Mouse (Mus musculus): ENCODE measurements around the gene Hoxa7. TPM values are rescaled to one million over a fixed set of nuclear protein-coding genes. Genes with fewer than 3 reads are reported as not detected.

Hoxa7 gene
- total and polyA plus RNA-seq, 3 experiments = 0.25 to 0.50 (median 0.31) TPM

DNA sequence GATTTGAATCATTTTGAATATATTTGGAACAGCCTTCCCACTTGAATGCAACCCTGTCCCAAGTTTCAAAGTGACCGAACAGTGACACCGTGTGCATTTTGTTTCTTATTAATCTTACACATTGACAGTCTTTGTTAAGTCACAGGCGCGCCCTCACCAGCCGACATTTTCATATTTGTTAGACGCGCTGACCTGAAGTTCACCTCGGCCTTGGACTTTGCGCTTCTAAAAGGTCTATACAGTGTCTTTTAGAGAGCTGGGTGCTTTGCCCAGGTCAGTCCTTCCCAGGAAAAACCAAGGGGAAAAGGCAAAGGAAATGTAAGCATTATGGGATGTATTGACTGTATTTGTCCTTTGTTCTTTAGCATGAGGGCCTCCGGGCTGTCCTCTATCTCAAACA, 27.0 kb downstream of the Hoxa7 start:
- 21% methylated on average over 10 of the region's 10 CpGs for WGBS
- intact Hi-C loops (cut with DNase I) = loop anchor here (5.0 kb wide), 2 partner anchors 107 to 317 kb away; no protein-coding TSS in a partner anchor
- Histone ChIP-seq H3K27ac (no peak overlapping the region), H3K36me3 (ENCODE audit: control insufficient read depth, insufficient read depth, low read length) (no peaks in the 10 kb centered on the region), H3K9ac (ENCODE audit: low read depth, low read length) (no peak overlapping the region), H3K4me3 (no peak overlapping the region), H3K4me1 (ENCODE audit: control insufficient read depth, insufficient read depth, low read length) (no peaks in the 10 kb centered on the region), H3K79me2 (replicated peaks; ENCODE audit: control insufficient read depth, insufficient read depth, low read length) (no peaks in the 10 kb centered on the region), H3K27me3 (ENCODE audit: control insufficient read depth, insufficient read depth, low read length) (peaks cover 15% of the 10 kb centered on the region)
- TF ChIP-seq POLR2A (IDR thresholded peaks at IDR 0.05; ENCODE audit: insufficient read depth, low read depth, low read length) (no peak), CTCF (IDR thresholded peaks at IDR 0.05) (no peak), EP300 (IDR thresholded peaks at IDR 0.05; ENCODE audit: insufficient read depth, low read depth, low read length) (no peak)
- DNase-seq = no peak

DNA sequence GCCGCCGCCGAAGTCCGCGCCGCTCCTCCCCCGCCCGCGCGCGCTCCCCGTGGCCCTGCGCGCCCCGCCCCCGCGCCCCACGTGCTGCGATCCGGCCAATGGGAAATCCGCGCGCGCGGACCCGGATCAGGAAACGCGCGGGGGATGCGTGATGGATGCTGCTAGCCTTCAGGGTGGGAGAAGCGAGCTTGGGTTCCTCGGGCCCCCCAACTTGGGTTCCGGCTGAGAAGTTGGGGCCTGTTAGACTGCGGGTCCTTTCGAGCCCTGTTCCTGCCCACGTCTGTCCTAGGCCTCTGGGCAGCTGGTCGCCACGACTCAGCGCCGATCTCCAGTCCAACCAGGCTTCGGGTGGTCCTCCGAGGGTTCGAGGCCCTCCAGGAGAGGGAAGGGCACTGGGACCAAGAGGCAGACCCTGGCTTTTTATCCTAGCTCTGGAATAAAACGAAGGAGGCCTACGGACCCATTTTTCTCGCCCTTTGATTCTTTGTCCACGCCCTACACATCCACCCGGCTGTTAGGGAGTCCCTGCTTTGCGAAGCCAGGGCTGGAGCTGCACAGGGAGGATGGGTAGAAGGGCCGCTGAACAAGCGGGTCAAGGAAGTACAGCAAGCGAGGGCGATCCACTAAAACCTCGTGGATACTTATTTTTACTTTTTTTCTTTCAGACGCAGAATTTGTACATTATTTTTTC, 29.6 kb downstream of the Hoxa7 start:
- Histone ChIP-seq H3K9ac (ENCODE audit: low read depth, low read length) (peak overlapping the region; percentile 34; the same call in 1 of the 2 replicates), H3K27me3 (ENCODE audit: control insufficient read depth, insufficient read depth, low read length) (peaks cover 15% of the 10 kb centered on the region), H3K4me3 (peak overlapping the region; percentile 55), H3K36me3 (ENCODE audit: control insufficient read depth, insufficient read depth, low read length) (no peaks in the 10 kb centered on the region), H3K4me1 (ENCODE audit: control insufficient read depth, insufficient read depth, low read length) (no peaks in the 10 kb centered on the region), H3K27ac (peak overlapping the region; percentile 52; the same call in 1 of the 2 replicates), H3K79me2 (replicated peaks; ENCODE audit: control insufficient read depth, insufficient read depth, low read length) (no peaks in the 10 kb centered on the region)
- TF ChIP-seq CTCF (IDR thresholded peaks at IDR 0.05) (no peak), POLR2A (IDR thresholded peaks at IDR 0.05; ENCODE audit: insufficient read depth, low read depth, low read length) (peak; percentile 21; the same call in 1 of the 2 replicates), EP300 (IDR thresholded peaks at IDR 0.05; ENCODE audit: insufficient read depth, low read depth, low read length) (no peak)
- intact Hi-C loops (cut with DNase I) = loop anchor here (2.0 to 5.0 kb wide), 2 partner anchors 33 to 105 kb away; partner anchors contain the start of gene Hoxa1
- peak; percentile 84 to 86 for DNase-seq
- WGBS = 2% methylated on average over 36 of the region's 55 CpGs

DNA sequence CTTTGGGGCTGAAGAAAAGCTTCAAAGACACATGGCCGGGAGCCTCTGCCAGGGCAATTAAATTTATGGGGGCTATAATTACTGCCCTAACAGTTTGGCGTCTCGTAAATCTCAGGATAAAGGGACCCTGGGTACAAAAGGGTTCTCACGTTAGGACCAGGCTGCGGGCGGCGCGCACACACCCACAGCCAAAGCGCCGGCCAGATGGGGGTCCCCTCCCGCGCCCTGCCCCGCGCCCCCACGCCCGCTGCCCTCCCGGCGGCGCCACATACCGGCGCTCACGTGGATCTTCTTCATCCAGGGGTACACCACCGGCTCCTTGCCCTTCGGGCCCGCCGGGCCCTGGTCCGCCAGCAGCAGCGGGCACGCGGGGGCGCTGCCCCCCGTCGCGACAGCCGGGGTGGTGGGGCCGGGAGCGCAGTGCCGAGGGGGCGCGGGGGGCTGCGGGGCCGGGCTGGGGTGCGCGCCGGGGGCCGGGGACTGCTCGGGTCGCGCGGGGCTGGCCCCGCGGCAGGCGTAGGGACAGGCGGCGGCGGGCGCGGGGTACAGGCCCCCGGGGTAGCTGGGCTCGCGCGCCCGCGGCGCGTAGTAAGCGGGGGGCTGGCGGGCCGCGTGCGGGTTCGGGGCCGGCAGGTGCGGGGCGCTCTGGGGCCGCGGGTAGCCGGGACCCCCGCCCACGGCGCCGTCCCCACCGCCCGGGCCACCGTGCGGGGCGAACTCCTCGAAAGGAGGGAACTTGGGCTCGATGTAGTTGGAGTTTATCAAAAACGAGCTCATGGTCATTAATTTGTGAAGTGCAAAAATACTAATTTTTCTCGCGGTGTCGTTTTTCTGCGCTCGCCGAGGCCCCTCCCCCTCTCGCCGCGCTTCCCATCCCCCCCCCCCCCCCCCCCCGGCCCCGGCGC, 30.5 kb downstream of the Hoxa7 start, which contains the start of gene Hoxa4:
Hoxa4 (minus strand) TSS at position 848 of the 905 bp plus-strand sequence.
- intact Hi-C loops (cut with DNase I) = loop anchor here (2.0 to 5.0 kb wide), 2 partner anchors 32 to 104 kb away; partner anchors contain the start of gene Hoxa1
- H3K27me3 ChIP-seq (ENCODE audit: control insufficient read depth, insufficient read depth, low read length) = peaks cover 16% of the 10 kb centered on the region
- peak within 1 kb of the TSS; percentile 52 for H3K27ac ChIP-seq
- no peak for TF ChIP-seq POLR2A (IDR thresholded peaks at IDR 0.05; ENCODE audit: insufficient read depth, low read depth, low read length)
- TF ChIP-seq CTCF (IDR thresholded peaks at IDR 0.05) = no peak
- TF ChIP-seq EP300 (IDR thresholded peaks at IDR 0.05; ENCODE audit: insufficient read depth, low read depth, low read length) = no peak
- H3K4me1 ChIP-seq (ENCODE audit: control insufficient read depth, insufficient read depth, low read length) = no peaks in the 10 kb centered on the region
- H3K9ac ChIP-seq (ENCODE audit: low read depth, low read length) = peak within 1 kb of the TSS; percentile 64
- peak within 1 kb of the TSS; percentile 55 for H3K4me3 ChIP-seq
- 3% methylated on average over 95 of the region's 102 CpGs for WGBS
- no peaks in the 10 kb centered on the region for H3K36me3 ChIP-seq (ENCODE audit: control insufficient read depth, insufficient read depth, low read length)
- no peak for DNase-seq
- H3K79me2 ChIP-seq (replicated peaks; ENCODE audit: control insufficient read depth, insufficient read depth, low read length) = no peaks in the 10 kb centered on the region

DNA sequence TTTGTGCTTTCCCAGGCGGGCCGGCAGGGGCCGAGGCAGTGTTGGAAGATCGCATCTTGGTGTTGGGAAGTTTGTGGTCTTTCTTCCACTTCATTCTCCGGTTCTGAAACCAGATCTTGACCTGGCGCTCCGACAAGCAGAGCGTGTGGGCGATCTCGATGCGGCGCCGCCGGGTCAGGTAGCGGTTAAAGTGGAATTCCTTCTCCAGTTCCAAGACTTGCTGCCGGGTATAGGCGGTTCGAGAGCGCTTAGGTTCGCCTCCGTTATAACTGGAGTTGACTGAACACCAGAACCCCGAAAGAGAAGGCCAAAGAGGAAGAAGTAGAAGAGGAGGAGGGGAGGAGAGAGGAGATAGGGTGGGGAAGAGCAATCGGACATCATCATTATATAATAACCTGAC, 31.2 kb downstream of the Hoxa7 start:
- Histone ChIP-seq H3K9ac (ENCODE audit: low read depth, low read length) (no peak overlapping the region), H3K27ac (no peak overlapping the region; the same call in 1 of the 2 replicates), H3K4me3 (no peak overlapping the region; the same call in 1 of the 2 replicates), H3K36me3 (ENCODE audit: control insufficient read depth, insufficient read depth, low read length) (no peaks in the 10 kb centered on the region), H3K79me2 (replicated peaks; ENCODE audit: control insufficient read depth, insufficient read depth, low read length) (no peaks in the 10 kb centered on the region), H3K27me3 (ENCODE audit: control insufficient read depth, insufficient read depth, low read length) (peaks cover 20% of the 10 kb centered on the region), H3K4me1 (ENCODE audit: control insufficient read depth, insufficient read depth, low read length) (no peaks in the 10 kb centered on the region)
- intact Hi-C loops (cut with DNase I) = loop anchor here (2.0 to 5.0 kb wide), 2 partner anchors 32 to 103 kb away; partner anchors contain the start of gene Hoxa1
- DNase-seq = no peak
- WGBS = 8% methylated on average over 23 of the region's 23 CpGs
- TF ChIP-seq CTCF (IDR thresholded peaks at IDR 0.05) (no peak), POLR2A (IDR thresholded peaks at IDR 0.05; ENCODE audit: insufficient read depth, low read depth, low read length) (no peak)

DNA sequence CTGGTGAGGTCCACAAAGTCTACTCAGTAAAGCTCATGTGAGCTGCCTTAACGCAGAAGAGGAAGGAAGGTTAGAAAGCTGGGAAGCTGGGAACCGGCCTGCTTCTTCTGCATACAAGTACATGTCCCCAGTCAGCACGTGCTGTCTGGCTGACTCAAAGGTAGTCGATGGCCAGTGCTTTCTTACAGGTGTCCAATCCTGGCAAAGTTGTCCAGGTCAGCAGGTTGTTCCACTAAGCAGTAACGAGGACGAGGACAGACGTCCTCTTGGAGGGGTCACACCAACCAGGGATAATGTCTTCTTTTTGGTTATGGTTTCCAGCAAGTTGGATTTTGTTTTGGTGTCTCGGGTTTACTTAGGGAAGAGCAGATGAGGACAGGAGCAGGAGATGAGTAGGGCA, 31.7 kb downstream of the Hoxa7 start:
- no peak overlapping the region for H3K27ac ChIP-seq
- H3K4me1 ChIP-seq (ENCODE audit: control insufficient read depth, insufficient read depth, low read length) = no peaks in the 10 kb centered on the region
- no peak for DNase-seq
- no peak overlapping the region for H3K9ac ChIP-seq (ENCODE audit: low read depth, low read length)
- intact Hi-C loops (cut with DNase I) = loop anchor here (2.0 to 5.0 kb wide), 2 partner anchors 31 to 103 kb away; partner anchors contain the start of gene Hoxa1
- H3K27me3 ChIP-seq (ENCODE audit: control insufficient read depth, insufficient read depth, low read length) = peaks cover 20% of the 10 kb centered on the region
- no peaks in the 10 kb centered on the region for H3K36me3 ChIP-seq (ENCODE audit: control insufficient read depth, insufficient read depth, low read length)
- TF ChIP-seq CTCF (IDR thresholded peaks at IDR 0.05) = no peak
- no peak for TF ChIP-seq EP300 (IDR thresholded peaks at IDR 0.05; ENCODE audit: insufficient read depth, low read depth, low read length)
- TF ChIP-seq POLR2A (IDR thresholded peaks at IDR 0.05; ENCODE audit: insufficient read depth, low read depth, low read length) = no peak
- H3K79me2 ChIP-seq (replicated peaks; ENCODE audit: control insufficient read depth, insufficient read depth, low read length) = no peaks in the 10 kb centered on the region
- 17% methylated on average over 8 of the region's 8 CpGs for WGBS
- no peak overlapping the region for H3K4me3 ChIP-seq
